Mouse (Mus musculus): ENCODE results near the gene Nin.
"Not testable (repeated sequence)": the region's sequence is repeated elsewhere in the genome, so short reads cannot be mapped to it uniquely, and the experiment has no call there.

Gene Nin

GRCm38 (mm10) chr12:70113351-70113750 lies at the start of gene Nin:
TSS of gene Nin (minus strand) at chr12:70113717.
- DNase-seq (ENCODE audit: extremely low read depth, insufficient read length, low spot score): no peak

- DNase-seq (ENCODE audit: extremely low read depth, insufficient read length, low spot score): no peak
Observed at GRCm38 (mm10) chr12:70161057-70161456, 47.5 kb upstream of the Nin start.

GRCm38 (mm10) chr12:70157292-70158066 lies 44.0 kb upstream of the Nin start:
- no peak for DNase-seq (ENCODE audit: extremely low read depth, insufficient read length, low spot score)

- DNase-seq (ENCODE audit: extremely low read depth, insufficient read length, low spot score): no peak
Observed at GRCm38 (mm10) chr12:70156222-70156621, 42.7 kb upstream of the Nin start.

GRCm38 (mm10) chr12:70153842-70154241 lies 40.3 kb upstream of the Nin start, which contains the start of gene Abhd12b:
TSS of gene Abhd12b (plus strand) at chr12:70154142.
- no peak for DNase-seq (ENCODE audit: extremely low read depth, insufficient read length, low spot score)

GRCm38 (mm10) chr12:70148631-70149265 lies 35.2 kb upstream of the Nin start:
- DNase-seq (ENCODE audit: extremely low read depth, insufficient read length, low spot score): no peak

- DNase-seq (ENCODE audit: extremely low read depth, insufficient read length, low spot score): no peak
Observed at GRCm38 (mm10) chr12:70147986-70148630, 34.6 kb upstream of the Nin start.

- no peak for DNase-seq (ENCODE audit: extremely low read depth, insufficient read length, low spot score)
Observed at GRCm38 (mm10) chr12:70145586-70145985, 32.1 kb upstream of the Nin start.

- no peak for DNase-seq (ENCODE audit: extremely low read depth, insufficient read length, low spot score)
Observed at GRCm38 (mm10) chr12:70144637-70145448, 31.3 kb upstream of the Nin start.

GRCm38 (mm10) chr12:70144106-70144587 lies 30.6 kb upstream of the Nin start:
- not testable (repeated sequence) for DNase-seq (ENCODE audit: extremely low read depth, insufficient read length, low spot score)

GRCm38 (mm10) chr12:70140993-70141576 lies 27.6 kb upstream of the Nin start:
- no peak for DNase-seq (ENCODE audit: extremely low read depth, insufficient read length, low spot score)

GRCm38 (mm10) chr12:70140542-70140941 lies 27.0 kb upstream of the Nin start:
- DNase-seq (ENCODE audit: extremely low read depth, insufficient read length, low spot score): no peak

- DNase-seq (ENCODE audit: extremely low read depth, insufficient read length, low spot score): no peak
Observed at GRCm38 (mm10) chr12:70139871-70140270, 26.4 kb upstream of the Nin start.

- DNase-seq (ENCODE audit: extremely low read depth, insufficient read length, low spot score): no peak
Observed at GRCm38 (mm10) chr12:70137626-70138025, 24.1 kb upstream of the Nin start.

- no peak for DNase-seq (ENCODE audit: extremely low read depth, insufficient read length, low spot score)
Observed at GRCm38 (mm10) chr12:70137095-70137494, 23.6 kb upstream of the Nin start.

GRCm38 (mm10) chr12:70136185-70136756 lies 22.8 kb upstream of the Nin start:
- DNase-seq (ENCODE audit: extremely low read depth, insufficient read length, low spot score): peak; percentile 21

- no peak for DNase-seq (ENCODE audit: extremely low read depth, insufficient read length, low spot score)
Observed at GRCm38 (mm10) chr12:70134627-70135235, 21.2 kb upstream of the Nin start.

- DNase-seq (ENCODE audit: extremely low read depth, insufficient read length, low spot score): no peak
Observed at GRCm38 (mm10) chr12:70131042-70131675, 17.6 kb upstream of the Nin start.

GRCm38 (mm10) chr12:70129105-70129504 lies 15.6 kb upstream of the Nin start:
- DNase-seq (ENCODE audit: extremely low read depth, insufficient read length, low spot score): no peak

Measured in 3134 (cell line).